Mouse (Mus musculus): Measurements from ENCODE around the gene Mbnl1. TPM values are rescaled to one million over a fixed set of nuclear protein-coding genes. Genes with fewer than 3 reads are reported as not detected.
"Not testable (repeated sequence)": the region's sequence is repeated elsewhere in the genome, so short reads cannot be mapped to it uniquely, and the experiment has no call there.

The Mbnl1 gene
- polyA plus RNA-seq (2015; fragmentation: Nextera tagmentation; extraction: Ambion mirVana), result 107 and 119 TPM in 2 replicates

DNA sequence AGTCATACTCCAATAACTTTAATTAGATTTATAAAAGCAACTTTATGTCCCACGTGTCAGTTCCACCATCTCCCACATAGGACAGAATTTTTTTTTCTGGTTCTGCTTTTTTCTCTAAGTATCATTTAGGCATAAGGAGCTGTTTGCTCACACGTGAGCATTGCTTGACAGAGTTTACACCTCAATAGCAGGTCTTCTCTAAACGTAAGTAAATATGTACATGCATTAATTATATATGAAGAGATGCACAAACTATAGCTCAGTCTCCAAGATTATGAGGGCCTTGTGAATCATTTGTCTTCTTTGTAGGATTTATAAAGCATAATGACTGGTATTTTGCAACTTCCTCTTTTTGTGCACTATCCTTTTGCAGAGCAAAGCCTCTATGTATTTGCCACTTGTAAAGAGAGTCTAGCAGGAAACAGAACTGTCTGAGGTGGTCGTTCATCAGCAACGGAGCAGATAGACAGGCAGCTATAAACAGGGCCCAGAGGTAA, at the start of gene Mbnl1:
Gene Mbnl1, plus strand, starts transcription at position 150 of the 497 bp plus-strand sequence.
- no peaks in the 10 kb centered on the region for H3K27me3 ChIP-seq (replicated peaks)
- H3K36me3 ChIP-seq, result no peaks in the 10 kb centered on the region
- no peaks in the 10 kb centered on the region for H3K4me1 ChIP-seq (replicated peaks)
- no peak within 1 kb of the TSS for H3K4me3 ChIP-seq (replicated peaks)
- ATAC-seq, result no peak
- WGBS, result 46% methylated on average over 5 of the region's 5 CpGs
- H3K9me3 ChIP-seq, result no peaks in the 10 kb centered on the region
- no peak within 1 kb of the TSS for H3K4me2 ChIP-seq (replicated peaks)
- H3K27ac ChIP-seq, result no peak within 1 kb of the TSS
- no peak within 1 kb of the TSS for H3K9ac ChIP-seq

DNA sequence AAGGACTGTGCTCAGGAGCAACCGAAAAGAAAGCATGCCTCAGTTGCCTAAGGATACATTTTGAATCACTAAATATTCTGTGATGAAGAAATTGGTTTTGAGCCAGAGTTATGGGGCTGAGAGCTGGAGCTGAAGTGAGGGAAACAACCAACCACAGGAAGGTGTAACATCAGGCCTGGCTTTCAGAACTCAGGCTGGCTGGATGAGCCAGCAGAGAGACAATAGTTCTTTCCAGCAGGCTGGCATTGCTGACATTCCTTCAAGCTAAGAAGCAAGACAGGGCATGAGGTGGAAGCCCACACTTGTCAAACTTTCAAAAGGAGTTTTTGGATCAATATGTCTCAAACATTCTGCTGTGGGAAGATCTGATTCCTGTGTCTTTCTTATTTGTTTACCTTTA, 48.5 kb upstream of the Mbnl1 start:
- 73% methylated on average over 1 of the region's 1 CpGs for WGBS
- Histone ChIP-seq H3K4me3 (replicated peaks) (no peak overlapping the region), H3K4me1 (replicated peaks) (no peaks in the 10 kb centered on the region), H3K36me3 (no peaks in the 10 kb centered on the region), H3K9me3 (no peaks in the 10 kb centered on the region), H3K27me3 (replicated peaks) (no peaks in the 10 kb centered on the region), H3K4me2 (replicated peaks) (no peak overlapping the region), H3K9ac (no peak overlapping the region), H3K27ac (no peak overlapping the region)
- no peak for ATAC-seq

DNA sequence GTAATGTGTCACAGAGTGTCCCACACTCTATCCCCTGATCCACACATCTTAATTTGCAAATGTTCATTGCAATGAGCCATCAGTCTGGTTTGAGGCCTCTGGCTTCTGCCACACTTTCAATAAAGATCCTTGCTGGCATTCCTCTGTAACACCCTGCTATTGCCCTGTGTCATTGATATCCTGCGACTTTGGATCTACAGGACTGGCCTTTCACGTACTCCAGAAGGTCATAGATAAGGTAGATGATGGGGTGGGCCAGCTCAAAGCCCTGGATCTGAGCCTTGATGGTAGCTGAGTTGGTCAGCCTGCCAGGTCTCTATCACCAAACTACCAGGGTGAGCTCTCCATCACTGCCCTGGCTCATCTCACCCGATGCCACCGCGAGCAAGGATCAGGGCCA, 43.6 kb upstream of the Mbnl1 start:
- WGBS, result 90% methylated on average over 5 of the region's 5 CpGs
- ATAC-seq, result no peak

DNA sequence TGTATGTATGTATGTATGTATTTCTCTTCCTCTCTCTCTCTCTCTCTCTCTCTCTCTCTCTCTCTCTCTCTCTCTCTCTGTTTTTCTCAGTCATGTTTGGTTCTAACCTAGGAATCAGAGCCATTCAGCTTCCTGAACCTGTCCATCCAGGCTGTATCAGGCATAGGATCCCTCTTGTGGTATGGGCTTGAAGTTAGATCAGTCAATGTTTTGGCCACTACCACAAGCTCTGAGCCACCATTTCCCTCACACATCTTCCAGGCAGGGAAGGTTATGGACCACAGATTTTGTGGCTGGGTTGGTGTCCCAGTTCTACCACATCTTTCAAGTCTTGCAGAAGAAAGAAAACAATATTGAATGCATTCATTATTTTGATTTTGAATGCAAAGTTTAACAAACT, 35.4 kb upstream of the Mbnl1 start:
- H3K4me1 ChIP-seq (replicated peaks), result no peaks in the 10 kb centered on the region
- H3K4me2 ChIP-seq (replicated peaks), result no peak overlapping the region
- no peaks in the 10 kb centered on the region for H3K27me3 ChIP-seq (replicated peaks)
- no peak for ATAC-seq
- no peak overlapping the region for H3K27ac ChIP-seq
- H3K36me3 ChIP-seq, result no peaks in the 10 kb centered on the region
- no peak overlapping the region for H3K4me3 ChIP-seq (replicated peaks)
- no peak overlapping the region for H3K9ac ChIP-seq
- H3K9me3 ChIP-seq, result no peaks in the 10 kb centered on the region

More for the DNA sequence above, 43.6 kb upstream of the Mbnl1 start:
- H3K4me1 ChIP-seq (replicated peaks), result no peaks in the 10 kb centered on the region
- no peak overlapping the region for H3K4me2 ChIP-seq (replicated peaks)
- H3K36me3 ChIP-seq, result no peaks in the 10 kb centered on the region
- H3K4me3 ChIP-seq (replicated peaks), result no peak overlapping the region
- no peak overlapping the region for H3K9ac ChIP-seq
- no peak overlapping the region for H3K27ac ChIP-seq
- no peaks in the 10 kb centered on the region for H3K9me3 ChIP-seq
- H3K27me3 ChIP-seq (replicated peaks), result no peaks in the 10 kb centered on the region

DNA sequence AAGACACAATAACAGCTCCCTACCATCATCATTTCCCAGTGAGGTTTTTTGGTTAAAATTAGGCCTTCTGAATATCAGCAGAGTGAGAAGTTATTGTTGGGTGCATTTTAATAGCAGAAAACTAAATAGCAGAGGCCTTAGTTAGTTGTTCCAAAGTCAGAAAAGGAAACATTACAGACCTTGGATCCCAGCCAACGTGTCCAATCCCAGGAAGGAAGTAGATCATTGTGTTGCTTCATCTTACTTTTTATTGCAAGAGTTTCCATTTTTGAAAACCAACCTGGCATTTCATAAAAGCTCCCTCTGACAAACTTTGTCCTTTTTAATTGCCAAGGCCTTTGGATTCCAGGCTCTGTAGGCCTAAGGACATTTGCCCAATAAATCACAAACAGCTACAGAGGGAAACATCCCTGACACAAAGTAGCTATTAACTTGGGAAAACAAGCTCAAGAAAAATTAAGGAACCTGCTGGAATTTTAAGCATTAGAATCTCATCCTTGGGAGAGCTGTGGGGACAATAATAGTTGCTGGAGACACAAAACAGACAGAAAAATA, 34.9 kb upstream of the Mbnl1 start:
- no peak for ATAC-seq
- no peak overlapping the region for H3K9ac ChIP-seq
- no peaks in the 10 kb centered on the region for H3K9me3 ChIP-seq
- H3K4me3 ChIP-seq (replicated peaks), result no peak overlapping the region
- H3K4me2 ChIP-seq (replicated peaks), result no peak overlapping the region
- no peak overlapping the region for H3K27ac ChIP-seq
- H3K4me1 ChIP-seq (replicated peaks), result no peaks in the 10 kb centered on the region
- H3K36me3 ChIP-seq, result no peaks in the 10 kb centered on the region
- H3K27me3 ChIP-seq (replicated peaks), result no peaks in the 10 kb centered on the region
- 43% methylated on average over 1 of the region's 1 CpGs for WGBS

DNA sequence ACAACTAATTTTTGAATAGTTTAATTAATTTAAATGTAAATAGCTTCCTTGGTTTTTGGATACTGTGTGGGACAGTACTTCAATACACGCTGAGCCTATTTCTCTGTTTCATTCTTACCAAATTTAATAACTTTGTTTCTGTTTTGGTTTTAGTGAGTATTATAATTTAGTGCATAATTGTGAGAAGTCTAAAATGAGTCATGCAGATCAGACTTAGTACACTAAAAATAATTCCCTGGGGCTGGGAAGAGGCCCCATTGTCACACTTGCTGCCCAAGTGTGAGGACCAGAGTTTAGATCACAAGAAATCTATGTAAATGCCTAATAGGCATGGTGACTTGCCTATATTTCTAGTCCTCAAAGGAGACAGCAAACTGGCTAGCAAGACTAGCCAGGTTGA, 33.9 kb upstream of the Mbnl1 start:
- Histone ChIP-seq H3K9ac (no peak overlapping the region), H3K36me3 (no peaks in the 10 kb centered on the region), H3K4me3 (replicated peaks) (no peak overlapping the region), H3K27me3 (replicated peaks) (no peaks in the 10 kb centered on the region), H3K4me1 (replicated peaks) (no peaks in the 10 kb centered on the region), H3K27ac (no peak overlapping the region), H3K4me2 (replicated peaks) (no peak overlapping the region), H3K9me3 (no peaks in the 10 kb centered on the region)
- WGBS, result 94% methylated on average over 1 of the region's 1 CpGs
- ATAC-seq, result no peak

DNA sequence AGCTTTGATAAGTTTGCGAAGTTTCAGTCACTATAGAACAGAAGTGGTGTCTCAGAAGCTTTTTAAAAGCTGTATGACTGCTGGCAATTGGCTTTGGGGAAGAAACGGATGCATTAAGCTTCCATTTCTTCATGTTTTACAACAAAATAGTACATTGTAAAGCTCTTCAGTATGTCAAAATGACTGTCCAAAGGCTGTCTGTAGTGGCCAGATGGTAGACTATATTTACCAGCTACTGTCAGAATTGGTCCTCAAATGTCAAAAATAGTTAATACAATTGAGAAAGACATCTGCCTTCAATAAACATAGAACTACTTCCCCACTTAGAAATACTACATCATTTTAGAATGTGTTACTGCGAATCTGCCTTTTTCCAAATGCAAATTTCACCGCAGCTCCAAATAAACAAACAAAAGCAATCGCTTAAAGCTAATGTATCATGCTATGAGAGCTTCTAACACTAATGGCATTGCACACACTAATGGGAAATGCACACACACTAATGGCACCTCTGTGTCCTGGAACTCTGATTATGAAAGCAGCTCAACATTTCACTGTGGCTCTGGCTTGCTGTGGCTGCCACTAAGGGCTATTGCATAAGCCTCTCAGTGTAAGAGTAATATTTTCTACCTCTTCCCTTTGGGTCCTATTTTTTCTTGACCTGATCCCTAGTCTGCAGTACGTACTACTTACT, 10.7 kb upstream of the Mbnl1 start:
- no peak overlapping the region for H3K4me2 ChIP-seq (replicated peaks)
- no peak overlapping the region for H3K27ac ChIP-seq
- no peaks in the 10 kb centered on the region for H3K4me1 ChIP-seq (replicated peaks)
- no peaks in the 10 kb centered on the region for H3K27me3 ChIP-seq (replicated peaks)
- WGBS, result 59% methylated on average over 6 of the region's 6 CpGs
- no peak overlapping the region for H3K9ac ChIP-seq
- ATAC-seq, result no peak
- H3K9me3 ChIP-seq, result no peaks in the 10 kb centered on the region
- no peak overlapping the region for H3K4me3 ChIP-seq (replicated peaks)
- no peaks in the 10 kb centered on the region for H3K36me3 ChIP-seq

DNA sequence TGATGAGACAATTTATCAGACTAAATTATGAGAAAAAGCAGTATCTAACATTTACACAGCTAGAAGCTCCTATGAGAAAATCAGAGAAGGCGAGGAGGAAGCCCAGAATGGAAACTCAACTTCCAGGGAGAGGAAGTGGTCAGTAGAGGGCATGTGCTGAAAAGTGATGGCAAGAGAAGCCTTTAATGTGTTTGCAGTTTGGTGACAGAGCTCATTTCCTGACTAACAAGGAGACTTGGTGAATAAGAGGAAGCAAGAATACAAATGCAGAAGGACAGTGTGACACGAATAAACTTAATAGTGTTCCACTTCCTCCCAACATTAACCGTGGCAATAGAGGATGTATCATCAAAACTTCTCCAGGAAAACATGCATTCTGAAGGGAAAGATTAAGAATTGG, 4.0 kb upstream of the Mbnl1 start:
- not testable (repeated sequence) for ATAC-seq; H3K27ac ChIP-seq; H3K9me3 ChIP-seq; H3K27me3 ChIP-seq (replicated peaks); H3K4me2 ChIP-seq (replicated peaks); H3K36me3 ChIP-seq; H3K9ac ChIP-seq; H3K4me3 ChIP-seq (replicated peaks); H3K4me1 ChIP-seq (replicated peaks)
- WGBS, result 61% methylated on average over 2 of the region's 3 CpGs

DNA sequence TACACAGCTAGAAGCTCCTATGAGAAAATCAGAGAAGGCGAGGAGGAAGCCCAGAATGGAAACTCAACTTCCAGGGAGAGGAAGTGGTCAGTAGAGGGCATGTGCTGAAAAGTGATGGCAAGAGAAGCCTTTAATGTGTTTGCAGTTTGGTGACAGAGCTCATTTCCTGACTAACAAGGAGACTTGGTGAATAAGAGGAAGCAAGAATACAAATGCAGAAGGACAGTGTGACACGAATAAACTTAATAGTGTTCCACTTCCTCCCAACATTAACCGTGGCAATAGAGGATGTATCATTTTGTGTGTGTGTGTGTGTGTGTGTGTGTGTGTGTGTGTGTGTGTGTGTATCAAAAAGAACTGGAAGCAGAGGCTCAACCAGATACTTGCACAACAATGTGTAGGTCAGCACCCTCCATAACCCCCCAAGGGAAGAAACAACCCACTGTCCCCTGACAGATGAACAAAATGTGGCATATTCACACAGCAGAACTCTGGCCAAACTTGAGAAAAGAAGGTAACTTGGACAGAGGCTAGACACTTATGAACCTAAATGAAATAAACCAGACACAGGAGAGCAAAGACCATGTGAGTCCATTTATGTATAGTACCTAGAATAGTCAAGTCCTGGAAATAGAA, 3.3 kb upstream of the Mbnl1 start:
- H3K27ac ChIP-seq; H3K36me3 ChIP-seq; H3K4me3 ChIP-seq (replicated peaks); H3K9me3 ChIP-seq; ATAC-seq; H3K4me2 ChIP-seq (replicated peaks); H3K4me1 ChIP-seq (replicated peaks); H3K27me3 ChIP-seq (replicated peaks); H3K9ac ChIP-seq: not testable (repeated sequence)
- WGBS, result 57% methylated on average over 2 of the region's 3 CpGs

DNA sequence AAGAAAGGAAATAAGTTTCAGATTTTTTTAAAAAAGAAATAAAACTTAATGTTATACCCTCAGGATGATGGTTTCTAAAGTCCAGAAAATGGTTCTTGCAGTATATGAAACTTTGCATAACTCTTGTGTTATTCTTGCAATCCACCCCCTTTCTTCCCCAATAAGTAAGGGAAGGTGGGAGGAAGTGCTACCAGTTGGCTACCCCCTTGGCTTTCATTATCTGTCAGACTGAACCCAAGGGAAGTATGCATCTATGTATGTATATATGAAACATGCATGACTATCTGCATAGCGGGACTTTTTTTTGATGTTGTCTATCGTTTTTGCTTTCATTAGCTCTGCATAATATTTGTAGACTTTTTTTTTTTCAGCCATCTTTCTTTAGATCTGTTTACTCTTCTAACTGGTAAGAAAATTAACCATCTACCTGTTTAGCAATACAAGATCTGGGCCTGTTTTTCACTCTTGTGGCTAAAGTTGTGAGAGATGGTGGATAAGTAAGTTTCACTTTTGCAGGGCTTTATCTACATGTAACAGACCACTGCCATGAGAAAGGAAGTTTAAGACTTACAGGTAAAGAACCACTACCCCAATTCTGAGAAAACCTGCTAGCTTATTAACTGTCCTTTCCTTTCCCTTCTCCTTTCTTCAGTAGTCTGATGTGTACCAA, 484 bp upstream of the Mbnl1 start:
- 95% methylated on average over 2 of the region's 2 CpGs for WGBS
- no peak overlapping the region for H3K9ac ChIP-seq
- no peak for ATAC-seq

DNA sequence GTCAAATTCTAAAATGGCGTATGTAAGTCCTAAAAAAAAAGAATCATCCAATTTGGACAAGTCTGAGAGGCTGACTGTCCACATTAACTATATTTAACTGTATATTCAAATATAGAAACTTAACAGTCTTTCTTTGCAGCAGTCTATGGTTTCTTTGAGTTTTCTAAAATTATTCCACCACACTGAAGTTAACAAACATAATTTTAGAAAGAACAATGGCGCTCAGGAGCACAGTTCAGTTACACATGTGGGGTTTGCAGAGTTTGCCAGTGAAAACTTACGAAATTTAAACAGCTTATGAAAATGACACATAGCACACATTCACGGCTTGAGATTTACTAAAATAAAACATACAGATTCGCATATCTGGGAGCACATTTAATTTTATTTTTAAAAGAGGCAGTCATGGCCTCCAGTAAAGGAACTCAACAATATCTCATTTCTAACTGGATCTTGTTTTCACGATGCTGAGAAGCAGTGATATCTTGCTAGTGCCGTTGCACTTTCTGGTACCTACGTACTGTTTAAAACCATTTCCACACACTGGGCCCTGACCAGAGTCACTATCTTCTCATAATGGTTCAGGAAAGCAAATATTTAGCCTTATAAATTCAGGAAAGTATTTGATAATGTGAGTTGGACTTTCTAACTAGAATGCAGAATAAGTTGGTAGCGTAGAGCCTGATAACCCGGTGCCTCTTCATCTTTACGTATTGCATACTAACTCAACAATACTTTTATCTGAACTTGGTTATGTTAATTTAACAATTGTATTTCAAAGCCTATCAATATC, 1.4 kb downstream of the Mbnl1 start:
- Histone ChIP-seq H3K36me3 (no peaks in the 10 kb centered on the region), H3K4me2 (replicated peaks) (no peak overlapping the region), H3K27ac (no peak overlapping the region), H3K4me3 (replicated peaks) (no peak overlapping the region), H3K9ac (no peak overlapping the region), H3K4me1 (replicated peaks) (no peaks in the 10 kb centered on the region), H3K9me3 (no peaks in the 10 kb centered on the region), H3K27me3 (replicated peaks) (no peaks in the 10 kb centered on the region)
- WGBS, result 87% methylated on average over 11 of the region's 11 CpGs
- no peak for ATAC-seq

More for the DNA sequence above, 484 bp upstream of the Mbnl1 start:
- no peaks in the 10 kb centered on the region for H3K36me3 ChIP-seq
- H3K27ac ChIP-seq, result no peak overlapping the region
- no peaks in the 10 kb centered on the region for H3K4me1 ChIP-seq (replicated peaks)
- no peak overlapping the region for H3K4me2 ChIP-seq (replicated peaks)
- H3K4me3 ChIP-seq (replicated peaks), result no peak overlapping the region
- no peaks in the 10 kb centered on the region for H3K9me3 ChIP-seq
- H3K27me3 ChIP-seq (replicated peaks), result no peaks in the 10 kb centered on the region

DNA sequence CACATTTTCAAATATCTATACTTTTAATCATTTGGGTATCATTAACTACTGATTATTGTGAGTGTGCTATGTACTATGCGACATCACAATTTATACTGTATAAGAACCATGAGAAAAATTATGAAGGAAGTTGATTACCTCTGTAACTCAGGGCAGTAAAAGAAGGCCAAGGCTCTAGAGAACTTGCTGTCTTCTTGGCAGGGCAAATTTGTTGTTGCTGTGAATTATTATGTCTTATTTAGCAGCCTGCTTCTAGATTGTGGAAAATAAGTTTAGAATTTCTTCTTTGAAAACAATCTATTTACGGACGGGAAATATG, 2.0 kb downstream of the Mbnl1 start:
- H3K27me3 ChIP-seq (replicated peaks), result no peaks in the 10 kb centered on the region
- no peak overlapping the region for H3K27ac ChIP-seq
- no peak overlapping the region for H3K4me2 ChIP-seq (replicated peaks)
- no peak overlapping the region for H3K4me3 ChIP-seq (replicated peaks)
- H3K9me3 ChIP-seq, result no peaks in the 10 kb centered on the region
- H3K36me3 ChIP-seq, result no peaks in the 10 kb centered on the region
- WGBS, result 86% methylated on average over 3 of the region's 3 CpGs
- ATAC-seq, result no peak
- no peak overlapping the region for H3K9ac ChIP-seq
- no peaks in the 10 kb centered on the region for H3K4me1 ChIP-seq (replicated peaks)

All from intestine, embryonic 15.5 days (tissue).